Mouse (Mus musculus) embryo, embryonic 9.5 days (tissue): ENCODE data around the gene Rlf.
"Not testable (repeated sequence)": the region's sequence is repeated elsewhere in the genome, so short reads cannot be mapped to it uniquely, and the experiment has no call there.

ENCODE experiments used
- DNase-seq: peaks from one replicate; pipeline ENCODE4 v3.0.0-alpha.2; 2017; ENCODE audit errors: extremely low spot score

Gene Rlf

GRCm38 (mm10) chr4:121166697-121167096, 48.2 kb downstream of the Rlf start:
- not testable (repeated sequence) for DNase-seq

GRCm38 (mm10) chr4:121163501-121164030, 51.3 kb downstream of the Rlf start:
- no peak for DNase-seq

- DNase-seq: no peak
Observed at GRCm38 (mm10) chr4:121109126-121109525, 105.8 kb downstream of the Rlf start, which contains the start of gene Tmco2. Gene Tmco2, minus strand, starts transcription at chr4:121109226.

- DNase-seq: no peak
Observed at GRCm38 (mm10) chr4:121103304-121103703, 111.6 kb downstream of the Rlf start.

GRCm38 (mm10) chr4:121097650-121098378, 117.1 kb downstream of the Rlf start, which contains the start of gene Zmpste24:
Gene Zmpste24, minus strand, starts transcription at chr4:121098241.
- DNase-seq: peak; percentile 90
